Mouse (Mus musculus): ENCODE results near the gene Fam189a1.

- TF ChIP-seq CTCF (IDR thresholded peaks at IDR 0.05; ENCODE audit: low read depth, low read length) (no peak), POLR2A (IDR thresholded peaks at IDR 0.05; ENCODE audit: insufficient read depth, low read length) (no peak), EP300 (IDR thresholded peaks at IDR 0.05; ENCODE audit: insufficient read depth, low read depth, low read length) (no peak)
Observed at GRCm38 (mm10) chr7:65144881-65145280, 11.5 kb downstream of the Fam189a1 start.

All from ES-Bruce4 (cell line).